Mouse (Mus musculus): Measurements from ENCODE around the gene Stk35. TPM values are rescaled to one million over a fixed set of nuclear protein-coding genes. Genes with fewer than 3 reads are reported as not detected.
"Not testable (repeated sequence)": the region's sequence is repeated elsewhere in the genome, so short reads cannot be mapped to it uniquely, and the experiment has no call there.

Stk35 gene
- total RNA-seq, 2 experiments from 2014 or later = 24.7 to 27.3 TPM

GRCm38 (mm10) chr2:129834221-129834620 is 33.9 kb downstream of the Stk35 start:
- intact Hi-C loops (cut with DNase I) = no loop called here

GRCm38 (mm10) chr2:129834881-129835280 is 34.6 kb downstream of the Stk35 start:
- DNase-seq = no peak
- intact Hi-C loops (cut with DNase I) = no loop called here

More at GRCm38 (mm10) chr2:129834221-129834620, 33.9 kb downstream of the Stk35 start:
- no peak for DNase-seq

- intact Hi-C loops (cut with DNase I) = no loop called here
These were observed 36.6 kb downstream of the Stk35 start for GRCm38 (mm10) chr2:129836921-129837320.

DNA sequence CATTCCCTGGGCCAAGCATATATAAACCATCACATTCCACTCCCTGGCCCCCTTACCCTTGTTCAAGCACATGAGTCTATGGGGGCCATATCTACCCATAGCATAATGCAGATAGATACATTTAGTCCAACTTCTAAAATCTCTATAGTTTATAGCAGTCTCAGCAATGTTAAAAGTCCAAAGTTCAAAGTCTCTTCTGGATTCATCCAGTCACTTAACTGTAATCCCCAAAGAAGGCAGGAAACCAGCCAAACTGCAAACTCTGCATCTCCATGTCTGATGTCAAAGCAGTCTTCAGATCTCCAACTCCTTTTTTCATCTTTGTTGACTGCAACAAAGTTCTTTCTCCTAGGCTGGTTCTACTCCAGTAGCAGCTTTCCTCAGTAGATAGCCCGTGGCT is 38.0 kb downstream of the Stk35 start:
- intact Hi-C loops (cut with DNase I) = no loop called here
- DNase-seq = no peak

More at GRCm38 (mm10) chr2:129836921-129837320, 36.6 kb downstream of the Stk35 start:
- no peak for DNase-seq

- intact Hi-C loops (cut with DNase I) = no loop called here
- no peak for DNase-seq
These were observed 45.5 kb downstream of the Stk35 start for GRCm38 (mm10) chr2:129845826-129846225.

DNA sequence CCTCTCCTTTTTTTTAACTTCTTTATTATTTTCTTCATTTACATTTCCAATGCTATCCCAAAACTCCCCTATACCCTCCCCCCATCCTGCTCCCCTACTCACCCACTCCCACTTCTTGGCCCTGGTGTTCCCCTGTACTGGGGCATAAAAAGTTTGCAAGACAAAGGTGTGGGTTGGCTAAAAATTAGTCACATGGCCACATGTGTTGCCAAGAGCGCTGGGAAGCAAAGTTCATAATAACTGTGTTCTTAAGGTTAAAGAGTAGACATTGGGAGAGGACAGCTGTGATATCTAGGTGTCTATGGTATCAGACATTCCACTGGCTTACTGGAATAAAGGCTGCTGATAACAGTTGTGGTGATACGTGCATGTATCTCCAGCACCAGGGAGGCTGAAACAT is 46.2 kb downstream of the Stk35 start:
- intact Hi-C loops (cut with DNase I) = no loop called here
- no peak for DNase-seq

DNA sequence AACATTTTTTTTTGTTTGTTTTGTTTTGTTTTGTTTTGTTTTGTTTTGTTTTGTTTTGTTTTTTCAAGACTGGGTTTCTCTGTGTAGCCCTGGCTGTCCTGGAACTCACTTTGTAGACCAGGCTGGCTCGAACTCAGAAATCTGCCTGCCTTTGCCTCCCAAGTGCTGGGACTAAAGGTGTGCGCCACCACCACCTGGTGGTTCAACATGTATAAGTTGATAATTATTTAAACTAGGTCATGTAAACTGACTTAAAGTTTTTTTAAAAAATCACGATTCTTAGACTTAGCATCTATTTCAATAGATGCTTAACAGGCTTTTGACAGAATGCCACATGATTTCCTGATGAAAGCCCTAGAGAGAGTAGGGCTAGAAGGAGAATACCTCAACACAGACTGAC is 48.8 kb downstream of the Stk35 start:
- intact Hi-C loops (cut with DNase I) = not testable (repeated sequence)

DNA sequence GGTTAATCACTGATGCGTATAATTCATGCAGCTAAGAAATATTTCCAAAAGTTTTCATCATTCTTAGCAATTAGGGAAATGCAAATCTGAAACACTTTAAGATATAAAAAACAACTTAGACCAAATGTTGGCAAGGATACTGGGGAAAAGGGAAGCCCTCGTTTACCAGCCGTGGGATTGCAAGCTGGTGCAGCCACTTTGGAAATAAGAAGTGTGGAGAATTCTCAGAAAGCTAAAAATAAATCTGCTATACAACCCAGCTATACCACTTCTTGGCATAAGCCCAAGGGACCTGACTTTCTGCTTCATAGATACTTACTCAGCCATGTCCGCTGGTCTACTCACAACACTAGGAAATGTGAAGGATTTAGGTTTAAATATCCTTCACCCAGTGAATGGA is 51.2 kb downstream of the Stk35 start:
- intact Hi-C loops (cut with DNase I) = no loop called here
- DNase-seq = no peak

More for the DNA sequence above, 48.8 kb downstream of the Stk35 start:
- not testable (repeated sequence) for DNase-seq

GRCm38 (mm10) chr2:129863256-129863655 is 62.9 kb downstream of the Stk35 start:
- DNase-seq = no peak
- intact Hi-C loops (cut with DNase I) = no loop called here

DNA sequence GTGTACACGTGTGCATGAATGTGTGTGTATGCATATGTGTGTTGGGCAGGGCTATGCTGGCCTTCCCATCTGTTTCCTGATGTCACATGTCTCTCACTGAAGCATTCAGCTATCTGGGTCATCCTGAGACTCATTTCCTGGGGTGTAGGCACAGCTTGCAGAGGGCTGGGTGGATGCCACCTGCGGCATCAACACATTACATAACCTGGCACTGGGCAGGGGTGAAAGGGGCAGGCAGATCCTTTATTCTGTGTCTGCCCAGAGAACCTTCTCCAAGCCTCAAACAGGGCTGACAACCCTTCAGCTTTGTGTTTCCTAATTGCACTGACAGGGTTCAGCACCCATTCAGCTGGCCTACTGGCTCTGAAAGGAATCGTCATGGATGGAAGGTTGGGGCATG is 64.6 kb downstream of the Stk35 start:
- intact Hi-C loops (cut with DNase I) = no loop called here
- peak; percentile 21 for DNase-seq

DNA sequence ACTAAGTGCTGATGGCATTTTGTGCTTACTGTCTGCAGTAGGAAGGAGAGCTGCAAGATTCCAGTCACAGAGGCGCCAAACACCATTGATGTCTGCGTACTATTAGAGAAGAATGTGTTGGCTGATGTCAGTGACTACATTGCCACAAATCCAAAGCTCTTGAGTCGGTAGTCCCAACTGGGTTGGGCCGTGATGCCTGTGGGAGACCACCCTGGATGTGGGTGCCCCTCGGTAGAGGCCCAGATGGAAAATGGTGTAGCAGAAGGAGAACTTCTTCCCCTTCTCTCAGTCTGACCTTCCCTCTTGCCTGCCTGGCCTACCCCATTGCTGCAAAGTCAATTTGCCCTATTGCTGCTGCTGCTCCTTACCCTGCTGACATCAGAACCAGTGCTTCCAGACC is 68.8 kb downstream of the Stk35 start:
- intact Hi-C loops (cut with DNase I) = no loop called here
- no peak for DNase-seq

DNA sequence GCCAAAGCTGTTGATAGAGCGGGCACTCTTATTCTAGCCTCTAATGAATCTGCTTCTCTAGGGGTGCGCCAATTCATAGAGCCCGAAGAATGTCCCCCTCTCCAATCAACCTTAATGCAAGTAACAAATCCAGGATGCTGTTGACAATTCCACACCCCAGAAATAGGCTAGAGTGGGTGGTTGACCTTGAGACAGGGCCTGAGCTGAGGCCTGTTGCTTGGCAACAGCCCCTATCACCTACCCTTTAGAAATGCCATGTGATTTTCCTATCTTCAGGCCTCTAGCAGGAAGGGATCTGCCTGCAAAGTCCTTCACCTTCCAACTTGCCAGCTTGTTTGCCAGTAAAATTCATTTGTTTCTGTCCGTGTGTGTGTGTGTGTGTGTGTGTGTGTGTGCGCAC is 70.9 kb downstream of the Stk35 start:
- DNase-seq = no peak
- intact Hi-C loops (cut with DNase I) = loop anchor here (5.0 to 10.0 kb wide), 2 partner anchors 194 to 366 kb away; no protein-coding TSS in a partner anchor

DNA sequence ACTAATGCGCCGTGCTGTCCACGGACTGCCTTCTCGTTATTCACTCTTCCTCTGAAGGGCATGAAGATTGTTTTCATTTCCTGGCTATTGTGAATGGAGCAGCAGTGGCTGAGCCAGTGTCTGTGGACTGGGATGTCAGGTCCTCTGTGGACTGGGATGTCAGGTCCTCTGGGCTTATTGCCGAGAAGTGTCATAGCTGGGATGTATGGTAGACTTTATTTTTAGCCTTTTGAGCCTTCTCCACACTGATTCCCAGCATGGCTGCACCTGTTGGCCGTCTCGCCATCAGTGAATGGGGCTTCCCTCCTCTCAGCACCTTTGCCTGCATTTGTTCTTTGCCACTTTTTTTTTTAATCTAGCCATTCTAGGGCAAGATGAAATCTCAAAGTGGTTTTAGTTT is 71.8 kb downstream of the Stk35 start:
- intact Hi-C loops (cut with DNase I) = loop anchor here (5.0 to 10.0 kb wide), 2 partner anchors 195 to 367 kb away; no protein-coding TSS in a partner anchor
- no peak for DNase-seq

DNA sequence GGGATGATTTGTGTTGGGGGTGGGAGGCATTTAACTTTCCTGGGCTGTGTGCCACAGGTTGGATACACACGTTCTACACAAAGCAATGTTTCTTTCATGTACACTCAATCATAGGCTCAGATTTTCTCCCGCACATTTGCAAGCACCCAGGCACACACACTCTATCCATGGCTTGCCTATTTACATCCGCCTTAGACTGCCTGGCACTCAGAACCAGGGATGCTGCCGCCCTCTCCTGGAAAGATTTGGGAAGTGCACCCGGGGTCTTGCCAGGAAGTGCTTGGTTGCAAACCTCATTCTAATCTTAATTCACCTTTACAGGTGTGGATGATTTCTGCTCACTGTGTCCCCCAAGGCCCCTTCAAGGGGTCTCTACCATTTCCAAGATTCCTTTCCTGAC is 73.2 kb downstream of the Stk35 start:
- intact Hi-C loops (cut with DNase I) = loop anchor here (5.0 to 10.0 kb wide), 2 partner anchors 196 to 369 kb away; no protein-coding TSS in a partner anchor
- peak; percentile 84 for DNase-seq

- DNase-seq = peak; percentile 25
- intact Hi-C loops (cut with DNase I) = loop anchor here (5.0 to 10.0 kb wide), 2 partner anchors 197 to 369 kb away; no protein-coding TSS in a partner anchor
These were observed 73.8 kb downstream of the Stk35 start for GRCm38 (mm10) chr2:129874084-129874483.

DNA sequence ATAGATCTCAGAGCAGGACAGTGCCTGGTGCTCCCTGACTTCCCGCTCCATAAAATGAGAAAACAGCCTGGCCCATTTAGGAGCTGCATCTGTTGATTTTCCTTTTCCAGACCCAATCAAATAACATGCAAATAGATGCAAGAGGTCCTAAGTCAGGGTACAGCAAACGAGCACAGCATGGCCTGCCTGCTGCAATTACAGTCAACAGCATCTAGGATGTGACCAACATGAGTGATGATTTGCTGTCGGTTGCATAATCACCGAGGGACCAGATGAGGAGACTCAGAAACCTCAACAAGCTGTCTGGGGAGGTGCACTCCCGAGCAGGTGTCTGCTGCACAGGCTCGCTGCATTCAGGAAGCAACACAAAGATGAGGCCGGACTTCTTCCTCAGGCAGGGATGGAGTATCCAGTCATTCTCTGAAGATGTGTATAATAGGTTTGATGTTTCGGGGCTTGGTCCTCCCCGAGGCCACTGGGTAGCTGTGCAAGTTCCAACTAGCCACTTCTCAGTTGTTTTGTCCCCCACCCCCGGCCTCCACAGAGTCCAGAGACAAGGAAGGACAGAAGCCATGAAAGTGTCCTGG is 74.3 kb downstream of the Stk35 start:
- intact Hi-C loops (cut with DNase I) = loop anchor here (5.0 to 10.0 kb wide), 2 partner anchors 197 to 370 kb away; no protein-coding TSS in a partner anchor
- DNase-seq = no peak

GRCm38 (mm10) chr2:129876935-129877334 is 76.6 kb downstream of the Stk35 start:
- DNase-seq = no peak
- intact Hi-C loops (cut with DNase I) = loop anchor here (10.0 kb wide), 1 partner anchor 372 kb away; no protein-coding TSS in a partner anchor

- intact Hi-C loops (cut with DNase I) = loop anchor here (10.0 kb wide), 1 partner anchor 375 kb away; no protein-coding TSS in a partner anchor
- peak; percentile 68 for DNase-seq
These were observed 79.5 kb downstream of the Stk35 start for GRCm38 (mm10) chr2:129879817-129880216.

GRCm38 (mm10) chr2:129880226-129880625 is 79.9 kb downstream of the Stk35 start:
- intact Hi-C loops (cut with DNase I) = no loop called here
- no peak for DNase-seq

DNA sequence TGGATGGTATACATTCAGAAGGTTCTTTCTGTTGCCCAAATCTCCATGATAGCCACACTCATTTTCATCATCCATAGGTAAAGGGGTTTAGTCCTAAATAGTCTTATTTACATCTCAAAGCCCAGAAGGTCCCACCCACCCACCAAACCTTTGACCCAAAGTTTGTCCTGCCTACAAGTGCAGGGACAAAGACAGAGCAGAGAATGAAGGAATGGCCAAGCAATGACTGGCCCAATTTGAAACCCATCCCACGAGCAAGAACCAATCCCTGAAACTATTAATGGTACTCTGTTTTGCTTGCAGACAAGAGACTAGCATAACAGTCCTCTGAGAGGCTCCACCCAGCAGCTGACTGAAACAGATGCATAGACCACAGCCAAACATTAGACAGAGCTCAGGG is 81.6 kb downstream of the Stk35 start:
- no peak for DNase-seq
- intact Hi-C loops (cut with DNase I) = no loop called here
